Mouse (Mus musculus) midbrain, postnatal 0 days (tissue): Measurements from ENCODE around the gene Ypel2. TPM values are rescaled to one million over a fixed set of nuclear protein-coding genes. Genes with fewer than 3 reads are reported as not detected.

Experiments
- ATAC-seq: fragments of 200-750 bp; cut with Nextera tagmentation; 2 replicates; pipeline ENCODE4 v1.8.0; 2017; ENCODE audit warnings: moderate number of reproducible peaks, mild to moderate bottlenecking, moderate TSS enrichment, moderate library complexity; ENCODE audit not compliant: low FRiP score
- DNase-seq: peaks from one replicate; pipeline ENCODE4 v3.0.0-alpha.2; 2015; ENCODE audit warnings: low spot score
- H3K27ac ChIP-seq: fragments of 300-500 bp; sonication (generic); 2 replicates; pipeline ENCODE4 v1.5.1; 2014; ENCODE audit warnings: low read depth, mild to moderate bottlenecking, low read length, mixed read lengths
- H3K27me3 ChIP-seq: fragments of 300-500 bp; sonication (generic); 2 replicates; pipeline ENCODE4 v1.6.1; 2014; ENCODE audit warnings: low read length, control low read depth, mixed read lengths; ENCODE audit not compliant: insufficient read depth
- H3K36me3 ChIP-seq: fragments of 300-500 bp; sonication (generic); 2 replicates; pipeline ENCODE4 v1.6.1; 2014; ENCODE audit warnings: low read length, control low read depth, mixed read lengths; ENCODE audit not compliant: insufficient read depth
- H3K4me1 ChIP-seq: fragments of 300-500 bp; sonication (generic); 2 replicates; pipeline ENCODE4 v1.6.1; 2014; ENCODE audit warnings: mild to moderate bottlenecking, control low read depth, antibody characterized with exemption, low read length, mixed read lengths; ENCODE audit not compliant: insufficient read depth
- H3K4me2 ChIP-seq: fragments of 300-500 bp; sonication (generic); 2 replicates; pipeline ENCODE4 v1.6.1; 2014; ENCODE audit warnings: low read depth, mild to moderate bottlenecking, low read length, mixed read lengths; ENCODE audit not compliant: poor library complexity, severe bottlenecking
- H3K4me3 ChIP-seq: fragments of 300-500 bp; sonication (generic); 2 replicates; pipeline ENCODE4 v1.5.1; 2014; ENCODE audit warnings: low read depth, mild to moderate bottlenecking, low read length, moderate library complexity
- H3K9ac ChIP-seq: fragments of 300-500 bp; sonication (generic); replicated peaks from 2 replicates; pipeline ENCODE4 v1.6.1; 2014; ENCODE audit warnings: mild to moderate bottlenecking, low read length, moderate library complexity, mixed read lengths; ENCODE audit not compliant: poor library complexity, severe bottlenecking
- H3K9me3 ChIP-seq: fragments of 300-500 bp; sonication (generic); 2 replicates; pipeline ENCODE4 v1.6.1; 2016; ENCODE audit warnings: low read length, control low read depth
- CTCF ChIP-seq: IDR thresholded peaks from 2 replicates; pipeline ENCODE4 v1.5.1; 2016; ENCODE audit warnings: antibody characterized with exemption, mild to moderate bottlenecking
- WGBS: fragments of 180-500 bp; shearing (Covaris S2); extraction: QIAGEN DNeasy Blood & Tissue Kit; methylation state at CpG from one replicate; pipeline ENCODE4 v1.1.7; 2014; 5-methylcytosine and 5-hydroxymethylcytosine counted together
- polyA plus RNA-seq: library from polyadenylated mRNA; unstranded; fragments of >200 nt; fragmentation: Nextera tagmentation; extraction: Ambion mirVana; gene quantifications from 2 replicates; pipeline ENCODE4 v1.2.1, GENCODE M21; 2015
- total RNA-seq: library from RNA; depleted of rRNA; stranded (reverse); fragments of >200 nt; gene quantifications from 2 replicates; pipeline ENCODE4 v1.2.3, GENCODE M21; 2014

Gene Ypel2
- total and polyA plus RNA-seq, 2 experiments from 2014 or later: 4.3 to 5.8 TPM

DNA sequence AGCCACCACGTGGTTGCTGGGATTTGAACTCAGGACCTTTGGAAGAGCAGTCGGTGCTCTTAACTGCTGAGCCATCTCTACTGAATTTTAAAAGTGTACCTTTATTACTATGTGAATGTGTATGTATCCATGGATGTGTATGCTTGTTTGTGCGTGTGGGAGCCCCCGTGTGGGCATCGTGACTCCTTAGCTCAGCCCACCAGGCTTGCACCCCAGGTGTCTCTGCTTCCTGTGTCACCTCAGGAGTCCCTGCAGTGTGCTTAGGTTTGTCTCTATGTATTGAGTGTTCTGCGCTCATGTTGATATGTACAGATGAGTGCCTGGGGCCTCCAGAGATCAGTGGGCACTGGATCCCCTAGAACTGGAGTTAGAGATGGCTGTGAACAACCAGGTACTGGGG is 13.0 kb downstream of the Ypel2 start:
- Histone ChIP-seq H3K9ac (no peak overlapping the region), H3K4me2 (no peak overlapping the region), H3K9me3 (no peaks in the 10 kb centered on the region), H3K27ac (no peak overlapping the region), H3K4me3 (no peak overlapping the region), H3K27me3 (no peaks in the 10 kb centered on the region), H3K36me3 (peaks cover 3% of the 10 kb centered on the region; the same call in 1 of the 2 replicates), H3K4me1 (no peaks in the 10 kb centered on the region)
- 91% methylated on average over 6 of the region's 6 CpGs for WGBS
- DNase-seq (no peak), ATAC-seq (no peak)
- no peak for TF ChIP-seq CTCF

DNA sequence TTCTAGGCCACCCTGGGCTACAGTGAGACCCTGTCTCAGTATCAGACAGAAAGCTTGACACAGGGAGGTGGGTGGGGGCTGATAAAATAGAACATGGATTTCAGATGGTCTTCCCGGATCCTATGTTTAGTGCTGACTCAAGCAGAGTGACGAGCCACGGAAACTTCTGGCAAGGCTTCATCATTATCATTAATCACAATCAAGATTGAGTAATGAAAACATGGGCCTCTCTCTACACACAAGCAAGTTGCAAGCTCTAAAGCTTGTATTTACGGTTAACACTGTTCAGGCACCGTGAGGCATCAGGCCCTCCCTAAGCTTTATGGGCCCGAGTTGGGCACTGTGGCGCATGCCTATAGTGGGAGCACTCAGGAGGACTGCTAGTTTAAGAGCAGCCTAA is 13.7 kb downstream of the Ypel2 start:
- H3K36me3 ChIP-seq: peaks cover 3% of the 10 kb centered on the region; the same call in 1 of the 2 replicates
- H3K4me2 ChIP-seq: no peak overlapping the region
- ATAC-seq (no peak), DNase-seq (no peak)
- H3K27ac ChIP-seq: no peak overlapping the region
- H3K9ac ChIP-seq: no peak overlapping the region
- 96% methylated on average over 7 of the region's 7 CpGs for WGBS
- H3K9me3 ChIP-seq: no peaks in the 10 kb centered on the region
- H3K27me3 ChIP-seq: no peaks in the 10 kb centered on the region
- TF ChIP-seq CTCF: no peak
- no peaks in the 10 kb centered on the region for H3K4me1 ChIP-seq
- H3K4me3 ChIP-seq: no peak overlapping the region

DNA sequence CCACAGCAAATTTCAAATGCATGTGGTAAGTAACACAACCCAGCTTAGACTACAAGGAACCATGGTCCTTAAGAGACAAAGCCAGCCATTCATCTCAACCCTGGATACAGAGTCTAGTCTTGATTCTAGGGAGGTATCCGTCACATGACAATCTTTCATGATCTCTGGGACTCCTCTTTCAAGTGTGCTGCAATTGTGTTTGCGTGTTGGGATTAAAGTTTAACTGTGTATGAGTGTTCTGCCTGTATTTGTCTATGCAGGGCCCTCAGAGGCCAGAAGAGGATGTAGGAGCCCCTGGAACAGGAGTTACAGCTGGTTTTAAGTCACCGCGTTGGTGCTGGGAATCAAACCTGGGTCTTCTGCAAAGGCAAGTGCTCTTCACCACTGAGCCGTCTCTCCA is 16.3 kb downstream of the Ypel2 start:
- 89% methylated on average over 5 of the region's 5 CpGs for WGBS
- DNase-seq (no peak), ATAC-seq (no peak)
- H3K4me1 ChIP-seq: peaks cover 5% of the 10 kb centered on the region; the same call in 1 of the 2 replicates
- H3K4me2 ChIP-seq: no peak overlapping the region
- H3K27ac ChIP-seq: no peak overlapping the region
- no peak overlapping the region for H3K4me3 ChIP-seq
- no peaks in the 10 kb centered on the region for H3K27me3 ChIP-seq
- peaks cover 3% of the 10 kb centered on the region; the same call in 1 of the 2 replicates for H3K36me3 ChIP-seq
- H3K9ac ChIP-seq: no peak overlapping the region
- no peak for TF ChIP-seq CTCF
- no peaks in the 10 kb centered on the region for H3K9me3 ChIP-seq

DNA sequence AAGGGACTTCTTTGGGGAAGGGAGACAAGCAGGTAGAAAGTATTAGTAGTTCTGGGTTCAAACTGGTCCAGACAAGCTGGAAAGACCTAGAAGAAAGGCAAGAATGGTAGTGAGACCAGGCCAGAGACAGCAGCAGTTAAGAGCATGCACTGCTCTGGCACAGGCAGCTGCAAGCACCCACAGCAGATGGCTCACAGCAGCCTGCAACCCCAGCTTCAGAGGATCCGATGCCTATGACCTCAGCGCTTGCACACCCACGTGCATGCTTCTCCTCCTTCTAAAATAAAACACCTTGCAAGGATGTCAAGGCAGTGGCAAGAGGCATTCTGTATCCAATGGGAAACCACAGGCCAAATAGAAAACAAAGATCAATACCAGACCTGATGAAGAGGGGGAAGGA is 19.1 kb downstream of the Ypel2 start:
- H3K4me3 ChIP-seq: no peak overlapping the region
- no peak for TF ChIP-seq CTCF
- no peak for ATAC-seq
- no peaks in the 10 kb centered on the region for H3K27me3 ChIP-seq
- 75% methylated on average over 3 of the region's 3 CpGs for WGBS
- H3K9ac ChIP-seq: no peak overlapping the region
- no peak overlapping the region for H3K4me2 ChIP-seq
- H3K9me3 ChIP-seq: no peaks in the 10 kb centered on the region
- no peak overlapping the region for H3K27ac ChIP-seq
- H3K36me3 ChIP-seq: peaks cover 3% of the 10 kb centered on the region; the same call in 1 of the 2 replicates
- no peak for DNase-seq
- H3K4me1 ChIP-seq: peaks cover 5% of the 10 kb centered on the region; the same call in 1 of the 2 replicates

DNA sequence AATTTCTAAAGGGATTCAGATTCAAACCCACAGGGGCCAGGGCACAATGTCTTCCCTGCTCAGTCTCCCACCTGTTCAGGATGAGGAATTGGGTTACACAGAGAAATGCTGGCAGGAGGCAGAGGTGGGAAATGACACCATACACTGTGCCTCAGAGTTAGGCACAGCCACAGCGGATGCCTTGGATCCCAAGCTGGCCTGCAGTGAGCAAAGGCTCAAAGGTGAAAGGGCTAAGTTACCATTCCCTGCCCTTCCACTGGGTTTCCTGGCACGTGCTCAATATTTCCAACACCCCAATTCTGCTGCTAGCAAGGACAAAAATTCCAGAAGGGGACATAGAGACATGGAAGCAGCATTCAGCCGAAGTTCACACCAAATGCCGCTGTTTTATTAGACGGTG is 20.3 kb downstream of the Ypel2 start:
- no peak overlapping the region for H3K9ac ChIP-seq
- ATAC-seq: no peak
- TF ChIP-seq CTCF: no peak
- H3K4me3 ChIP-seq: no peak overlapping the region
- no peak overlapping the region for H3K4me2 ChIP-seq
- no peaks in the 10 kb centered on the region for H3K27me3 ChIP-seq
- no peak for DNase-seq
- WGBS: 59% methylated on average over 5 of the region's 5 CpGs
- 0 out of 2 replicates have a peak overlapping the region, but pooled peaks have one; percentile 26 for H3K27ac ChIP-seq
- peaks cover 5% of the 10 kb centered on the region; the same call in 1 of the 2 replicates for H3K4me1 ChIP-seq
- H3K9me3 ChIP-seq: no peaks in the 10 kb centered on the region
- H3K36me3 ChIP-seq: peaks cover 3% of the 10 kb centered on the region; the same call in 1 of the 2 replicates

DNA sequence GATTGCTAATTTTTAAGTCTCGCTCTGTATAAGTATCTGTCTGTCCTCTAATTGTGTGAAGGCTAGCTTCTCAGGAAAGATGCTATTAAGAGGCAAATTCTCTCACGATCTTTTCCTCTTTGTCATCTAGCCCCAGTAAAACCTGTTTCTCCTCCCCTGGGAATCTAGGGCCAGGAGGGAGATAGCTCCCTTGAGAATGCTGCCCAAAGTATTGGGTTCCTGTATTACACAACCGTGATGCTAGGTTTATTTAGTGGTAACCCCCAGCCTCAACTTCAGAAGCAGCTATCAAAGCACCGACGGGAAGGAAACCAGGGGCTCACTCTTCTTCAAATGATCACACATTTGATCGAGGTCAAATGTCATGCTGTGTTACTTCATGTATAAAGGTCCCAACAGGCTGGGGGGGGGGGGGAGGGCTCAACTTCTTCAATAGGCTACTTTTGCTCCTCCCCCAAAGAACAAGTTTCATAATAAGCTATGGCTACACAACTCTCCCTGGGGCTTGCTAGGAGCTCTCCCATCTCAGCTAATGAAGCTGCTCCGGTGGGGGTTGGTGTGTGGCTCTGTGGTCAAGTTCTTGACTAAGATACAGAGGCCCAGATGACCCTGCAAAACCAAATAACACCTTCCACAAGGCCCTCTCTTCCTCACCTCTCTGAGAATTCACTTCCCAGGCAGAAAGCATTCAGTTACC is 22.3 kb downstream of the Ypel2 start:
- no peak for TF ChIP-seq CTCF
- no peak for DNase-seq
- no peak overlapping the region for H3K9ac ChIP-seq
- no peak for ATAC-seq
- 74% methylated on average over 7 of the region's 7 CpGs for WGBS
- H3K9me3 ChIP-seq: no peaks in the 10 kb centered on the region
- H3K27ac ChIP-seq: no peak overlapping the region
- no peak overlapping the region for H3K4me2 ChIP-seq
- H3K4me1 ChIP-seq: peaks cover 5% of the 10 kb centered on the region; the same call in 1 of the 2 replicates
- H3K27me3 ChIP-seq: no peaks in the 10 kb centered on the region
- H3K4me3 ChIP-seq: no peak overlapping the region
- H3K36me3 ChIP-seq: no peaks in the 10 kb centered on the region
